Mouse (Mus musculus) urinary bladder, adult 2 months (tissue): ENCODE measurements around the gene Fbxl21. TPM values are rescaled to one million over a fixed set of nuclear protein-coding genes. Genes with fewer than 3 reads are reported as not detected.
A peak's percentile ranks its signal among the peaks of the same experiment; 100 is the strongest.

Experiments used
- DNase-seq: peaks from one replicate; pipeline ENCODE4 v3.0.0; 2022; ENCODE audit warnings: low spot score
- polyA plus RNA-seq: library from polyadenylated mRNA; depleted of rRNA; stranded (reverse); fragments of >200 nt; gene quantifications from 2 replicates; pipeline ENCODE4 v1.2.3, GENCODE M21; 2012; rRNA removed

The Fbxl21 gene
- 2.8 and 3.7 TPM in 2 replicates for polyA plus RNA-seq

DNA sequence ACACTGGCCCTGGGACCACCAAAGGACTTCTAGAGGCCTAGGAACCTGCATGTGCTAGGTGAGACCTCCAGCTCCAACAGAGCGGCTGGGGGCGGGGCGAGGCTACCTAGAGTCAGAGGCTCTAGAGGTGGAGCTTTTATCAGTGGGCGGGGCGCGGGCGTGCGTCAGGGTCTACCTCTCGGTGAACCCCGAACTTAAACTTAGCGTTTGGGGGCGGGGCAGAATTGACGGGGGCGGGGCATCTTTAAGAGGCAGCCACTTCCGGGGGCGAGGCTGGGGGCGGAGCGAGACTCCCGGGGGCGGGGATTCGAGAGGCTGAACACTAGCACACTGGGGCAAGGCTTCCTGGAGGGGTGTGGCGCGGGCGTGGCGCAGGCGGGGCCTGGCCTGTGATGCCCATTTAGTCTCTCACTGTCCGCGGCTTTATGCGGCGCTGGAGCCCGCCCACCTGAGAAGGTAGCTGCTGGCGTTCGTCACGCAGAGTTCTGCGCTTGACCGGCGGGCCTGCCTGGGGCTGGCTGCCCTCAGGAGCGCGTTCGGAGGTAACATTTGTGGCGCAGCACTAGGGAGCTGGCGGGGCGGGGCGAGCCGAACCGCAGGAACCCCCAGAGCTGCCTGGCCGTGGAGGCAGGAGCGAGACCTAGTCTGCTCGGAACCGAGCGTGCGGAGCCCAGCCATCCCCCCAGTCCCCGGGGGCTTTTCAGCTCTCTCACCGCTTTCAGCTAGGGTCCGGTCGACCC lies at the start of gene Fbxl21:
TSS of gene Fbxl21 (plus strand) at position 392 of the 740 bp plus-strand sequence.
- peak; percentile 76 for DNase-seq

DNA sequence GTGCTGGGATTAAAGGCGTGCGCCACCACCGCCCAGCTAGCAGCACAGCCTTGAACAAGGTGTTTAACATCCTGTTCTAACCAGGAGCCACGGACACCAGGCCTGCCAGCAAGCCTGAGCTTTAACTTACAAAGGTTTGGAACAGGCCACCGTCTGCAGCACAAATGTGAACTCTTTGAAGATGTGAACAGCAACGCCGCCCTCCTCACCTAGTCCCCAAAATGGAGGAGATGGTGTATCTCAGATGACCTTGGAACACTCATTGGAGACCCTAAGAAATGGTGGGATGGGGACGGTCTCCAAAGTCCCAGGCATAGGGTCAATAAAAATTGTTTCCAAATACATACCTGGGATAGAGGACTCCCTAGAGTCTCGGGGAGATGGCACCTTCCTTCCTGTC lies 49.6 kb upstream of the Fbxl21 start:
- no peak for DNase-seq

- DNase-seq: no peak
Measured at GRCm38 (mm10) chr13:56475363-56475762, 46.9 kb upstream of the Fbxl21 start.

DNA sequence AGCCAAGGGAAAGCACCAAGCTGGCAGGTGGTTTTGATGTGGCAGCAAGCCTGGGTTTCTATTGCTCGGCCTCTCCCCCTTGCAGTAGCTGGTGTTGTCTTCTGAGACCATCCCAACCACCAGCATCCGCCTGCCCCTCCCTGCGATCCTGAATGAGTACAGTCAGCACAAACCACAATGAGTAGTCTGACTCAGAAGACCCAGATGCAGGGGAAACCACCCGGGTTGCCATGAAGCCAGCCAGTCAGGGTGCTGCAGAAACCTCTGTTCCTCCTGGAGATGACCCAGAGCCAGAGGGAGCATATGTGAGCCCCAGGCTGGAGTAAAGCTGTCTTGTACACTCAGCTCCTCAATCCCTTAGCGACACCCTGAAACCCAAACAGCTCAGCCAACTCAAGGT lies 45.5 kb upstream of the Fbxl21 start:
- no peak for DNase-seq

DNA sequence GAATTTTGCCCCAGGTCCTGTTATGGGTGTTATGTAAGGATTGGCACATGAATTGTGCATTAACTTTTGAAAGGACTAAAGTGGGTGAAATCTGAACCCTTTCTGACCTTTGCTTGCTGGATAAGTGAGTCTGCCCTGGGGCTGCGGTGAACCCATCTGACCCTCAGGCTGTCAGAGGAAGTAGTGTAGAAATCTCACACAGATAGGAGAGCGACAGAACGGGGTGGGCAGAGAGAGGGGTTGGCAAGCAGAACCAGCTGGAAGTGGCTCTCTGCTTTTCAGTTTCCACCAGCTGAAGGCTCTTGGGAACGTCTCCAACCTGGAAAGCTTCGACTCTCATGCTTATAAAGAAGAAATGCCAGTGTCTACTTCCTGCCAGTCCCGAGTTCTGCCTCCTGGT lies 45.0 kb upstream of the Fbxl21 start:
- DNase-seq: no peak

DNA sequence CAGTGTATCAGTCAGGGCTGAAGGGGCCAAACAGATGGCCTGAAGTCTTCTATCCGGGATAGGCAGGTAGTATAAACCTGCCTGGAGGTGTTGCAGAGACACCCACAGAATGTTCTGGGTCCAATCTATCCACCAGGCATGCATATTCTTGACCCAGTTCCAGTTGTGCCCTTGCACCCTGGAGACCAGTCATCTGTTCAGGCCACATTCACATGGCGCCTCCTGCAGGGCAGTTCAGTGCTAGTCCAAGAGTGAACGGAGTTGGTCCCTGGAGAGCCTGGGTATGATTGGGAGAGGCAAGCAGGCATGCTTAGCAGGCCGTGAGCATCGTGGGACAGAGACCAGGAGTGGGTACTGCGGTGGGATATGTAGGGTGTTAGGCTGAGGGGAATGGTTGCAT lies 44.2 kb upstream of the Fbxl21 start:
- DNase-seq: no peak

- no peak for DNase-seq
Measured at GRCm38 (mm10) chr13:56482146-56482545, 40.1 kb upstream of the Fbxl21 start, which contains the start of gene Il9. Il9 (minus strand) TSS chr13:56482246.

- no peak for DNase-seq
Measured at GRCm38 (mm10) chr13:56488012-56488411, 34.3 kb upstream of the Fbxl21 start.

GRCm38 (mm10) chr13:56494440-56494839 lies 27.8 kb upstream of the Fbxl21 start:
- DNase-seq: no peak

DNA sequence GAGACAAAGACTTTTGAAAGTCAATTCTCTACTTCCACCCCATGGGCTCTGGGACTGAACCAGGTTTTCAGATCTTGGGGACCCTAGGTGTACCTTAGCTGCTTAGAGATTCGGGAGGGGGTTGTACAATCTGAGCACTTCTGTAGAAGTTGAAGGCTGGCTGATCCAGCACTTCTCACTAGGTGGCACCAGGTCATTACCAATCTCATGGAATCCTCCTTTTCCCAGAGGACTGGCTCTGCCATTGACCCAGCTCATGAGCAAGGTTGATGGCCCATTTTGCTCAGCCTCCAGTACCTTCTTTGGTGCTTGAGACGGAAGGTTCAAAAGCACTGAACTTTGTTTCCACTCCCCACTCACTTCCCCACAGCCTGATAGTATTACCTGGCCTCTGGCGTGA lies 22.1 kb upstream of the Fbxl21 start:
- DNase-seq: no peak

- no peak for DNase-seq
Measured at GRCm38 (mm10) chr13:56500636-56501035, 21.6 kb upstream of the Fbxl21 start.

GRCm38 (mm10) chr13:56501866-56502420 lies 20.3 kb upstream of the Fbxl21 start:
- no peak for DNase-seq

- DNase-seq: no peak
Measured at GRCm38 (mm10) chr13:56506871-56507496, 15.3 kb upstream of the Fbxl21 start.

DNA sequence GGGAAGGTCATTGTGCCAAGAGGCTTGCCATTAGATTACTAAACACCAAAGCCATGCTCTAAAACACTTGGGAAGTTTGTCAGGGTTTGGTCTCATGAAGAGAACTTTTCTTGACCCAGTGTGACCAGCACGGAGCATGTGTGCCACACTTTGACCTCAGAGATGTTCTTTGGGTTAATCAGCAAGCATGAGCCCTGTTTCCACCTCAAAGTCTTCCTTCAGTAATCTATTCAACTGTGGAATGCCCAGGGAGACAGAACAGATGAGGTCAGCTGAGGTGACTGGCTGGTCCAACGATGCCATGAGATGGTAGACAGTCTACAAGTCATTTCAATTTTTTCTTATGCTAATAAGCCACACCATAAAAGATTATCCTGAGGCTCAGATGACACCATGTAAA lies 12.5 kb upstream of the Fbxl21 start:
- no peak for DNase-seq

DNA sequence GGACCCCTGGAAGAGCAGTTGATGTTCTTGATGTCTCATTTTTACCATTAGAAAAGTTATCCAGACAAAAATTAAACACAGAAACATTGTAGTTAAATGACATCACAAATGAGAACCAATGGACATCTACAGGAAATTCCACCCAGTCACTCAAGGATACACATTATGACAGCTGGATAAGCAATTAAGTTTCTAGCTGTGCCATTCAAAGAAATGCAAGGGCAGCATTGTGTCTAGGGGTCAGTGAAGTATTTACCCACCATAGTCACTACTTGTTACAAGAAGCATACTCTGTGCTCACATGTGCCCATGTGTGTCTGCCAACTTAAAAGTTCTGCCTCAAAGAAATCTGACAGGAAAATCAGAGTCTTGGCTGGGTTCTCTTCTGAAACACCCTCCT lies 8.7 kb upstream of the Fbxl21 start:
- DNase-seq: no peak

- no peak for DNase-seq
Measured at GRCm38 (mm10) chr13:56516311-56516710, 6.0 kb upstream of the Fbxl21 start.

DNA sequence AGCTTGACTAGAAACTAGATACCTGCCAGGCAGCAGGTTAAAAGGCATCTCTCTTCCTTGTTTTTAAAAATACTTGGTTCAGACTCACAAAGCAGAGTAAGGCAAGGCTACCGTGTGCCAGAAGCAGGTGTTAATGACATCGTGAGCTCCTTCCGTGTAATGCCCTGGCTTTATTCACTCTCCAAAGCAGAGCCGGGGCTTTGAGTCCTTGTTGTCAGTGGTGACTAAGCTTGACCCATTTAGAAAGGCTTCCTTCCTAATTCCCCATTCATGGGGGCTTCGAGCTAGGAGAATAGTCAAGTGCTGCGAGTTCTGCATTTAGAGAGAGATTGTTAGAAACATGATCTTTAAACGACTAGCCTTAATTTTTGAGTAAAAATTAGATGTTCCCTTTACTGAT lies 5.5 kb upstream of the Fbxl21 start:
- DNase-seq: no peak

GRCm38 (mm10) chr13:56522821-56523167 lies 522 bp downstream of the Fbxl21 start:
- no peak for DNase-seq

DNA sequence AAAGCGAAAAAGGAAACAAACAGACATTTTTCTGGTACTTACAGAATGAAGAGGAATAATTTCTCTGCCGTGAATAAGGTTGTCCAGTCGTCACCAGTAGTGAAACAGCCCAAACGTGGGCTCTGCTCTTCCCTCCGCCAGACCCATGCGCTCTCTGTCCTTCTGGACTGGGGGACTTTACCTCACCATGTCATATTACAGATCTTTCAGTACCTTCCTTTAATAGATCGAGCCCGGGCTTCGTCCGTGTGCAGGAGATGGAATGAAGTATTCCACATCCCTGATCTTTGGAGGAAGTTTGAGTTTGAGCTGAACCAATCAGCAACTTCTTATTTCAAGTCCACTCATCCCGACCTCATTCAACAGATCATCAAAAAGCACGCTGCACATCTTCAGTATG lies 4.6 kb downstream of the Fbxl21 start:
- DNase-seq: no peak

DNA sequence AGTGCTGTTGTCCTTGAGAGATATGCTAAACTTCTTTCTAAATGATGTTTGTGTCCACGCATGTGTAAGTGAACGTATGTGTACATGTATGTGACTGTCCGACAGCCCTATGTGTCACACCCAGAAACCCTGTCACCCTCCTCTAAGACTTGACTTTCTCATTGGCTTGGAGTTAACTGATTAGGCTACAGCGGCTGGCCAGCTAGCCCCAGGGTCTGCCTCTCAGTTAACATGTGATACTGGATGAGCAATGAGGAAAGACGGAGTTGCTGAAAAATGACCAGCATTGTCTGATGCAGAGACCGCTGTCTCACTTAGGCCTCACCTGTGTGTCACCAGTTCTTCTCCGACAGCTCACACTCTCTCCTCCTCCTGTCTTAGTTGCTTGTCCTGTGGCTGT lies 5.6 kb downstream of the Fbxl21 start:
- DNase-seq: no peak

- no peak for DNase-seq
Measured at GRCm38 (mm10) chr13:56528281-56528680, 6.0 kb downstream of the Fbxl21 start.

DNA sequence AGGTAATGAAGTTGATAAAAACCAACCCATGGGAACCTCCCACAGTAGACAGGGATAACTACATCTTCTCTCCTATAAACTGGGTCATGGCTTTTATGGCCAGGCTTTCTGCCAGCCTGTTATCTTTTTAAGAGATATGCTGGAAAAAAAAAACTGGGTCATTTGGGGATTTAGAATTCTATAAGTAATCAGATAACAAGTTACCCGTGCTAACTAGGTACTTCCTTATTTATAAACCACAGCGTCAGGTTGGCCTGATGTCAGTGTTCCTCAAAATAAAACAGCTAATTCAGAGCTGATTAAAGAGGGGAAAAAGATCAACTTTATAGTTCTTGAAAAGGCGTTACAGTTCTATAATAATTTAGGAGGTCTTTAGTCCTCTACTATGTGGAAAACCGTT lies 6.8 kb downstream of the Fbxl21 start:
- no peak for DNase-seq

DNA sequence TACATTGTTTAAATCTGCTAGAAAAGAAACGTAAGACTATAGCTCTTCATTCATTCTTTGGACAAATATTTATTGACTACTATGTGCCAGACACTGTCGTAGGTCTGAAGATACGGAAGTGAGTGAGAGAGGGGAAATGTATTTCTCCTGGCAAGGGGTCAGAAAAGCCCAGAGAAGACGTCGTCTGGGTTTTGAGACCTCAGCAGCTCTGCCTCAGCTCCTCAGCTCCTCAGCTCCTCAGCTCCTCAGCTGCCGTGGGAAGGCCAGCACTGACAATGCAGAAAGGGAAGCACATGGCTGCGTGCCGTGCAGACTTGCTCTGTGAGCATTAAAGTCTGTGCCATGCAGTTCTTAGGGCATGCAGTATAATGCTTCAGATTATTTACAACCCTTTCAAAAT lies 7.4 kb downstream of the Fbxl21 start:
- no peak for DNase-seq
